Comparison of ENCODE assay signal across 8 mouse cellular contexts in the genomic region with DNA sequence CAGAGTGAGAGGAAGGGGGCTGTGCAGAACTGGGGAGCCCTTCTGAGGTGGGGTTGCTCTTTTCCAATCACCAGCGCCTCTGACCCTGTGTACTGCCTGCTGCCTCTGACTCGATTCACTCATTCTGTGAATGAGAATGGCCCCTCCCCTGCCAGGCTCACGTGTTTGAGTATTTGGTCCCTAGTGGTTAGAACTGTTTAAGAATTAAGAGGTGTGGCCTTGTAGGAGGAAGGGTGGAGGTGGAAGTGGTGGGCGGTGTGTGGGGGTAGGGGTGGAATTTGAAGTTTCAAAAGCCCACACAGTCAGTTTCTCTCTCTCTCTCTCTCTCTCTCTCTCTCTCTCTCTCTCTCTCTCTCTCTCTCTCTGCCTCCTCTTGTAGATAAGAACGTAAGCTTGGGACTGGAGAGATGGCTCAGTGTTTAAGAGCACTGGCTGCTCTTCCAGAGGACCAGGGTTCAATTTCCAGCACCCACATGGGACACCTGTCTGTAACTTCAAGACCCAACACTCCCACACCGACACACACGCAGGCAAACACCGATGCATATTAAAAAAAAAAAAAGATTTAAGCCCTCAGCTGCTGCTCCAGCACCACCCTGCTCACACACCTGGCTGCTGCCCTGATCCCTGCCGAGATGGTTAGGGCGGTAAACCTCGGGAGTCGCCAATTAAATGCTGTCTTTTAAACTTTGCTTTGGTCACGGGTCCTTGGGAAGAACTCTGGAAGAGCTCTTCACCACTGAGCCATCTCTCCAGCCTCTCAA. TPM values are rescaled to one million over a fixed set of nuclear protein-coding genes. Genes with fewer than 3 reads are reported as not detected.
DNase-seq lines count a peak whose midpoint lies in the region; ATAC-seq and TF ChIP-seq lines count a peak whose summit lies in the region.

No protein-coding gene starts in this region.

- ATAC-seq in embryonic facial prominence, embryonic 15.5 days (ENCODE audit: insufficient number of reproducible peaks, low FRiP score, low TSS enrichment, low read depth), result no peak
- peak; percentile 75 for ATAC-seq in liver, embryonic 12.5 days

- 13% methylated on average over 13 of the region's 13 CpGs for WGBS in embryonic facial prominence, embryonic 15.5 days
- 13% methylated on average over 12 of the region's 13 CpGs for WGBS in liver, embryonic 12.5 days (ENCODE audit: insufficient replicate concordance)
- 7% methylated on average over 13 of the region's 13 CpGs for WGBS in small intestine, adult 2 months

- H3K9ac ChIP-seq in embryonic facial prominence, embryonic 15.5 days, result no peak overlapping the region
- H3K9ac ChIP-seq in liver, embryonic 12.5 days, result no peak overlapping the region

- no peak for TF ChIP-seq CTCF in E14TG2a.4 (conservative IDR thresholded peaks at IDR 0.05; ENCODE audit: low read length)
- no peak for TF ChIP-seq CTCF in small intestine, adult 2 months (IDR thresholded peaks at IDR 0.05; ENCODE audit: extremely low read depth, insufficient read length, insufficient replicate concordance, low read depth, low read length)

- DNase-seq in A20 (ENCODE audit: low read depth, low spot score), result peak; percentile 88
- DNase-seq in right cerebral cortex, postnatal 14 days, result no peak
- DNase-seq in layer of hippocampus, adult 11-12 months (ENCODE audit: low spot score), result no peak
- no peak for DNase-seq in gastrocnemius, postnatal 14 days

- peak overlapping the region; percentile 24 for H3K4me2 ChIP-seq in embryonic facial prominence, embryonic 15.5 days (replicated peaks)
- H3K4me2 ChIP-seq in liver, embryonic 12.5 days, result peak overlapping the region; percentile 53

- H3K4me1 ChIP-seq in E14TG2a.4 (replicated peaks; ENCODE audit: low read depth, low read length), result peaks cover 48% of the 10 kb centered on the region
- H3K4me1 ChIP-seq in embryonic facial prominence, embryonic 15.5 days, result peaks cover 14% of the 10 kb centered on the region
- peaks cover 21% of the 10 kb centered on the region for H3K4me1 ChIP-seq in liver, embryonic 12.5 days
- peaks cover 2% of the 10 kb centered on the region; the same call in 1 of the 2 replicates for H3K4me1 ChIP-seq in small intestine, adult 2 months (ENCODE audit: control insufficient read depth, insufficient read depth, insufficient read length, low read length)

- H3K27me3 ChIP-seq in E14TG2a.4 (ENCODE audit: insufficient read depth, low read length), result peaks cover 4% of the 10 kb centered on the region; the same call in 1 of the 2 replicates
- H3K27me3 ChIP-seq in embryonic facial prominence, embryonic 15.5 days, result no peaks in the 10 kb centered on the region
- H3K27me3 ChIP-seq in liver, embryonic 12.5 days (replicated peaks), result no peaks in the 10 kb centered on the region
- H3K27me3 ChIP-seq in small intestine, adult 2 months (ENCODE audit: control insufficient read depth, insufficient read depth, low read length), result no peaks in the 10 kb centered on the region

- H3K36me3 ChIP-seq in E14TG2a.4 (ENCODE audit: insufficient read depth, low read length), result no peaks in the 10 kb centered on the region
- H3K36me3 ChIP-seq in embryonic facial prominence, embryonic 15.5 days, result no peaks in the 10 kb centered on the region
- no peaks in the 10 kb centered on the region for H3K36me3 ChIP-seq in liver, embryonic 12.5 days
- no peaks in the 10 kb centered on the region for H3K36me3 ChIP-seq in small intestine, adult 2 months (ENCODE audit: control insufficient read depth, insufficient read depth, low read length)

- TF ChIP-seq POLR2A in small intestine, adult 2 months (IDR thresholded peaks at IDR 0.05; ENCODE audit: low read depth, low read length), result no peak

- H3K4me3 ChIP-seq in E14TG2a.4 (replicated peaks; ENCODE audit: low read length), result peak overlapping the region; percentile 23; the same call in 1 of the 2 replicates
- no peak overlapping the region for H3K4me3 ChIP-seq in embryonic facial prominence, embryonic 15.5 days (replicated peaks)
- H3K4me3 ChIP-seq in liver, embryonic 12.5 days, result peak overlapping the region; percentile 4; the same call in 1 of the 2 replicates
- H3K4me3 ChIP-seq in small intestine, adult 2 months (ENCODE audit: low read depth, low read length), result peak overlapping the region; percentile 21; the same call in 1 of the 2 replicates

- H3K27ac ChIP-seq in embryonic facial prominence, embryonic 15.5 days (replicated peaks), result no peak overlapping the region
- H3K27ac ChIP-seq in liver, embryonic 12.5 days, result peak overlapping the region; percentile 28; the same call in 1 of the 2 replicates
- no peak overlapping the region for H3K27ac ChIP-seq in small intestine, adult 2 months (ENCODE audit: insufficient read depth, low read depth, low read length)

- intact Hi-C loops in gastrocnemius, postnatal 14 days (cut with DNase I; ENCODE audit: low total_unique reads), result no loop called here

- H3K9me3 ChIP-seq in E14TG2a.4 (ENCODE audit: low read length), result no peaks in the 10 kb centered on the region
- no peaks in the 10 kb centered on the region for H3K9me3 ChIP-seq in embryonic facial prominence, embryonic 15.5 days (replicated peaks)
- H3K9me3 ChIP-seq in liver, embryonic 12.5 days (replicated peaks), result no peaks in the 10 kb centered on the region

RNA-seq across cellular contexts. Expression of a gene that starts 35.4 kb away (rescaled TPM):
- 0.09 TPM in 1 of 2 replicates, not detected in the other for polyA plus RNA-seq in embryonic facial prominence, embryonic 15.5 days (2015; fragmentation: Nextera tagmentation; extraction: Ambion mirVana)
- polyA plus RNA-seq in liver, embryonic 12.5 days (2016; fragmentation: Nextera tagmentation; extraction: Ambion mirVana), result 0.04 and 0.06 TPM in 2 replicates
- 0.05 TPM in 1 of 2 replicates, not detected in the other for polyA plus RNA-seq in small intestine, adult 2 months (2012; rRNA removed)
- total RNA-seq in gastrocnemius, postnatal 14 days (2021), result not detected
